Mouse (Mus musculus) heart, postnatal 10 days (tissue): ENCODE measurements around the gene 1700001P01Rik. TPM values are rescaled to one million over a fixed set of nuclear protein-coding genes. Genes with fewer than 3 reads are reported as not detected.

Experiments
- DNase-seq, 2 experiments: peaks; one replicate each; pipeline ENCODE4 v3.0.0; 2021
- intact Hi-C: fragments of 180-260 bp; cut with DNase I; formaldehyde crosslinking; loops from one replicate; pipeline ENCODE4 v1.15.1; 2025
- total RNA-seq, 2 experiments: library from RNA; stranded (reverse); gene quantifications; 2 replicates each; pipeline ENCODE4 v1.2.3; 2021

1700001P01Rik gene
- total RNA-seq, result not detected

- no peak for DNase-seq
- intact Hi-C loops, result no loop called here
Measured at GRCm38 (mm10) chr11:97775808-97776496, at the start of gene 1700001P01Rik. Gene 1700001P01Rik (minus strand): TSS chr11:97775918.

- no peak for DNase-seq
- intact Hi-C loops, result no loop called here
Measured at GRCm38 (mm10) chr11:97825295-97825694, 49.6 kb upstream of the 1700001P01Rik start.

- no peak for DNase-seq
- intact Hi-C loops, result no loop called here
Measured at GRCm38 (mm10) chr11:97824895-97825294, 49.2 kb upstream of the 1700001P01Rik start.

GRCm38 (mm10) chr11:97824168-97824567 lies 48.5 kb upstream of the 1700001P01Rik start:
- DNase-seq, result no peak
- intact Hi-C loops, result no loop called here

GRCm38 (mm10) chr11:97822840-97823603 lies 47.3 kb upstream of the 1700001P01Rik start:
- intact Hi-C loops, result no loop called here
- peak; percentile 70 to 76 for DNase-seq

- intact Hi-C loops, result loop anchor here (2.0 kb wide), 1 partner anchor 21 kb away; no protein-coding TSS in a partner anchor
Measured at GRCm38 (mm10) chr11:97821401-97822064, 45.8 kb upstream of the 1700001P01Rik start.

GRCm38 (mm10) chr11:97820840-97821239 lies 45.1 kb upstream of the 1700001P01Rik start:
- intact Hi-C loops, result loop anchor here (2.0 kb wide), 1 partner anchor 20 kb away; no protein-coding TSS in a partner anchor
- peak; percentile 80 to 82 for DNase-seq

More at GRCm38 (mm10) chr11:97821401-97822064, 45.8 kb upstream of the 1700001P01Rik start:
- DNase-seq, result no peak

- intact Hi-C loops, result loop anchor here (2.0 kb wide), 1 partner anchor 19 kb away; no protein-coding TSS in a partner anchor
- no peak for DNase-seq
Measured at GRCm38 (mm10) chr11:97819923-97820322, 44.2 kb upstream of the 1700001P01Rik start.

GRCm38 (mm10) chr11:97819102-97819501 lies 43.4 kb upstream of the 1700001P01Rik start:
- intact Hi-C loops, result no loop called here
- DNase-seq, result no peak

GRCm38 (mm10) chr11:97818571-97818970 lies 42.9 kb upstream of the 1700001P01Rik start:
- DNase-seq, result peak; percentile 71 to 74
- intact Hi-C loops, result no loop called here

- intact Hi-C loops, result no loop called here
- DNase-seq, result no peak
Measured at GRCm38 (mm10) chr11:97818003-97818402, 42.3 kb upstream of the 1700001P01Rik start.

GRCm38 (mm10) chr11:97817379-97817778 lies 41.7 kb upstream of the 1700001P01Rik start:
- intact Hi-C loops, result no loop called here
- DNase-seq, result peak in 1 of 2 experiments; percentile 64

- intact Hi-C loops, result no loop called here
- no peak for DNase-seq
Measured at GRCm38 (mm10) chr11:97816916-97817315, 41.2 kb upstream of the 1700001P01Rik start.

- intact Hi-C loops, result no loop called here
Measured at GRCm38 (mm10) chr11:97816176-97816575, 40.5 kb upstream of the 1700001P01Rik start.

GRCm38 (mm10) chr11:97815736-97816135 lies 40.0 kb upstream of the 1700001P01Rik start:
- intact Hi-C loops, result no loop called here
- DNase-seq, result no peak

More at GRCm38 (mm10) chr11:97816176-97816575, 40.5 kb upstream of the 1700001P01Rik start:
- DNase-seq, result no peak

- intact Hi-C loops, result no loop called here
- DNase-seq, result no peak
Measured at GRCm38 (mm10) chr11:97813746-97814515, 38.2 kb upstream of the 1700001P01Rik start.

- intact Hi-C loops, result no loop called here
- peak in 1 of 2 experiments; percentile 0 for DNase-seq
Measured at GRCm38 (mm10) chr11:97813085-97813484, 37.4 kb upstream of the 1700001P01Rik start.

- intact Hi-C loops, result no loop called here
- DNase-seq, result no peak
Measured at GRCm38 (mm10) chr11:97812491-97812921, 36.8 kb upstream of the 1700001P01Rik start.

GRCm38 (mm10) chr11:97811569-97812362 lies 36.0 kb upstream of the 1700001P01Rik start:
- DNase-seq, result no peak
- intact Hi-C loops, result no loop called here
